Mouse (Mus musculus) limb, embryonic 12.5 days (tissue): ENCODE data around the gene Ugt1a6a. TPM values are rescaled to one million over a fixed set of nuclear protein-coding genes. Genes with fewer than 3 reads are reported as not detected.

Source experiments
- ATAC-seq: fragments of 200-750 bp; cut with Nextera tagmentation; 2 replicates; pipeline ENCODE4 v1.8.0; 2017; ENCODE audit warnings: low read depth, moderate TSS enrichment; ENCODE audit not compliant: insufficient number of reproducible peaks, insufficient read depth, low FRiP score, low TSS enrichment
- H3K27ac ChIP-seq: fragments of 300-500 bp; sonication (generic); 2 replicates; pipeline ENCODE4 v1.5.1; 2016; ENCODE audit warnings: mild to moderate bottlenecking, moderate library complexity
- H3K27me3 ChIP-seq: fragments of 300-500 bp; sonication (generic); 2 replicates; pipeline ENCODE4 v1.6.1; 2016; ENCODE audit warnings: mild to moderate bottlenecking, moderate library complexity
- H3K36me3 ChIP-seq: fragments of 300-500 bp; sonication (generic); 2 replicates; pipeline ENCODE4 v1.6.1; 2016; ENCODE audit warnings: mild to moderate bottlenecking, moderate library complexity
- H3K4me1 ChIP-seq: fragments of 300-500 bp; sonication (generic); replicated peaks from 2 replicates; pipeline ENCODE4 v1.6.1; 2016
- H3K4me2 ChIP-seq: fragments of 300-500 bp; sonication (generic); 2 replicates; pipeline ENCODE4 v1.6.1; 2016; ENCODE audit warnings: mild to moderate bottlenecking, moderate library complexity
- H3K4me3 ChIP-seq: fragments of 300-500 bp; sonication (generic); replicated peaks from 2 replicates; pipeline ENCODE4 v1.5.1; 2016; ENCODE audit warnings: mild to moderate bottlenecking
- H3K9ac ChIP-seq: fragments of 300-500 bp; sonication (generic); replicated peaks from 2 replicates; pipeline ENCODE4 v1.6.1; 2016; ENCODE audit warnings: mild to moderate bottlenecking, moderate library complexity
- H3K9me3 ChIP-seq: fragments of 300-500 bp; sonication (generic); 2 replicates; pipeline ENCODE4 v1.6.1; 2016; ENCODE audit warnings: mild to moderate bottlenecking, moderate library complexity
- WGBS: fragments of 180-500 bp; shearing (Covaris S2); methylation state at CpG from one replicate; pipeline ENCODE4 v1.1.7; 2016; 5-methylcytosine and 5-hydroxymethylcytosine counted together
- polyA plus RNA-seq: library from polyadenylated mRNA; unstranded; fragments of >200 nt; fragmentation: Nextera tagmentation; extraction: Ambion mirVana; gene quantifications from 2 replicates; pipeline ENCODE4 v1.2.1, GENCODE M21; 2016

Gene Ugt1a6a
- polyA plus RNA-seq, 1 experiment from 2014 or later = 0.51 TPM

GRCm38 (mm10) chr1:88262961-88263360, 128.4 kb downstream of the Ugt1a6a start:
- Histone ChIP-seq H3K27me3 (no peaks in the 10 kb centered on the region), H3K9me3 (peaks cover 32% of the 10 kb centered on the region), H3K36me3 (peaks cover 89% of the 10 kb centered on the region), H3K4me3 (no peak overlapping the region), H3K27ac (no peak overlapping the region), H3K9ac (no peak overlapping the region), H3K4me2 (no peak overlapping the region), H3K4me1 (0 out of 2 replicates have a peak, but pooled peaks cover 2% of the 10 kb centered on the region)
- WGBS = 78% methylated on average over 6 of the region's 6 CpGs
- no peak for ATAC-seq

- H3K36me3 ChIP-seq = peaks cover 97% of the 10 kb centered on the region
- no peak overlapping the region for H3K4me2 ChIP-seq
- no peak overlapping the region for H3K4me3 ChIP-seq
- no peak overlapping the region for H3K9ac ChIP-seq
- H3K27me3 ChIP-seq = no peaks in the 10 kb centered on the region
- no peak for ATAC-seq
- H3K27ac ChIP-seq = no peak overlapping the region
- 0 out of 2 replicates have a peak, but pooled peaks cover 2% of the 10 kb centered on the region for H3K4me1 ChIP-seq
- peaks cover 28% of the 10 kb centered on the region; the same call in 1 of the 2 replicates for H3K9me3 ChIP-seq
- WGBS = 90% methylated on average over 5 of the region's 5 CpGs
These were observed 129.2 kb downstream of the Ugt1a6a start for GRCm38 (mm10) chr1:88263778-88264177.

- peaks cover 100% of the 10 kb centered on the region for H3K36me3 ChIP-seq
- 89% methylated on average over 7 of the region's 7 CpGs for WGBS
These were observed 129.7 kb downstream of the Ugt1a6a start for GRCm38 (mm10) chr1:88264237-88264868.

GRCm38 (mm10) chr1:88264869-88265240, 130.2 kb downstream of the Ugt1a6a start:
- peaks cover 21% of the 10 kb centered on the region; the same call in 1 of the 2 replicates for H3K9me3 ChIP-seq
- 0 out of 2 replicates have a peak, but pooled peaks cover 2% of the 10 kb centered on the region for H3K4me1 ChIP-seq
- 76% methylated on average over 4 of the region's 4 CpGs for WGBS
- ATAC-seq = no peak
- no peaks in the 10 kb centered on the region for H3K27me3 ChIP-seq
- H3K27ac ChIP-seq = no peak overlapping the region
- H3K4me3 ChIP-seq = no peak overlapping the region
- H3K36me3 ChIP-seq = peaks cover 100% of the 10 kb centered on the region
- no peak overlapping the region for H3K9ac ChIP-seq
- H3K4me2 ChIP-seq = no peak overlapping the region

More at GRCm38 (mm10) chr1:88264237-88264868, 129.7 kb downstream of the Ugt1a6a start:
- Histone ChIP-seq H3K4me1 (0 out of 2 replicates have a peak, but pooled peaks cover 2% of the 10 kb centered on the region), H3K27ac (no peak overlapping the region), H3K9me3 (peaks cover 26% of the 10 kb centered on the region; the same call in 1 of the 2 replicates), H3K4me3 (no peak overlapping the region), H3K27me3 (no peaks in the 10 kb centered on the region), H3K4me2 (no peak overlapping the region), H3K9ac (no peak overlapping the region)
- ATAC-seq = no peak

GRCm38 (mm10) chr1:88266123-88266522, 131.5 kb downstream of the Ugt1a6a start:
- Histone ChIP-seq H3K4me3 (no peak overlapping the region), H3K4me1 (no peaks in the 10 kb centered on the region), H3K9ac (no peak overlapping the region), H3K27me3 (no peaks in the 10 kb centered on the region), H3K27ac (no peak overlapping the region), H3K9me3 (peaks cover 12% of the 10 kb centered on the region; the same call in 1 of the 2 replicates), H3K4me2 (no peak overlapping the region), H3K36me3 (peaks cover 91% of the 10 kb centered on the region)
- 89% methylated on average over 13 of the region's 13 CpGs for WGBS
- no peak for ATAC-seq

- H3K4me2 ChIP-seq = no peak overlapping the region
- H3K27me3 ChIP-seq = no peaks in the 10 kb centered on the region
- no peak overlapping the region for H3K4me3 ChIP-seq
- ATAC-seq = no peak
- WGBS = 93% methylated on average over 6 of the region's 6 CpGs
- peaks cover 91% of the 10 kb centered on the region for H3K36me3 ChIP-seq
- no peak overlapping the region for H3K9ac ChIP-seq
- H3K9me3 ChIP-seq = peaks cover 6% of the 10 kb centered on the region; the same call in 1 of the 2 replicates
- H3K4me1 ChIP-seq = no peaks in the 10 kb centered on the region
- no peak overlapping the region for H3K27ac ChIP-seq
These were observed 132.9 kb downstream of the Ugt1a6a start for GRCm38 (mm10) chr1:88267489-88267888.

GRCm38 (mm10) chr1:88268070-88268469, 133.5 kb downstream of the Ugt1a6a start:
- Histone ChIP-seq H3K9ac (no peak overlapping the region), H3K27me3 (no peaks in the 10 kb centered on the region), H3K4me2 (no peak overlapping the region), H3K9me3 (peaks cover 6% of the 10 kb centered on the region; the same call in 1 of the 2 replicates), H3K36me3 (peaks cover 91% of the 10 kb centered on the region), H3K4me3 (no peak overlapping the region), H3K4me1 (no peaks in the 10 kb centered on the region), H3K27ac (no peak overlapping the region)
- ATAC-seq = no peak
- WGBS = 84% methylated on average over 6 of the region's 6 CpGs

Other genes starting within 250 kb of the Ugt1a6a start
- 53.4 and 57.8 TPM in 2 replicates for gene Usp40, start 126.3 kb upstream of the Ugt1a6a start, polyA plus RNA-seq
- gene Ugt1a10, start 79.4 kb upstream of the Ugt1a6a start, polyA plus RNA-seq = not detected in 2 replicates
- not detected in 2 replicates for gene Ugt1a9, start 64.0 kb upstream of the Ugt1a6a start, polyA plus RNA-seq
- gene Ugt1a8, start 47.0 kb upstream of the Ugt1a6a start, polyA plus RNA-seq = not detected in 2 replicates
- gene Ugt1a7c, start 39.7 kb upstream of the Ugt1a6a start, polyA plus RNA-seq = 0.54 and 1.3 TPM in 2 replicates
- not detected in 2 replicates for gene Ugt1a6b, start 31.6 kb upstream of the Ugt1a6a start, polyA plus RNA-seq
- gene Ugt1a5, start 31.2 kb downstream of the Ugt1a6a start, polyA plus RNA-seq = not detected in 2 replicates
- not detected in 2 replicates for gene Ugt1a2, start 65.8 kb downstream of the Ugt1a6a start, polyA plus RNA-seq
- gene Dnajb3, start 71.0 kb downstream of the Ugt1a6a start, polyA plus RNA-seq = 12.2 and 13.3 TPM in 2 replicates
- gene Ugt1a1, start 77.2 kb downstream of the Ugt1a6a start, polyA plus RNA-seq = not detected in 2 replicates
- gene Mroh2a, start 92.2 kb downstream of the Ugt1a6a start, polyA plus RNA-seq = 1.5 and 2.0 TPM in 2 replicates
- gene Hjurp, start 142.8 kb downstream of the Ugt1a6a start, polyA plus RNA-seq = 236 and 243 TPM in 2 replicates
- gene Trpm8, start 142.9 kb downstream of the Ugt1a6a start, polyA plus RNA-seq = not detected in 2 replicates